ENCODE assay signal across 22 mouse cellular contexts in the genomic region with DNA sequence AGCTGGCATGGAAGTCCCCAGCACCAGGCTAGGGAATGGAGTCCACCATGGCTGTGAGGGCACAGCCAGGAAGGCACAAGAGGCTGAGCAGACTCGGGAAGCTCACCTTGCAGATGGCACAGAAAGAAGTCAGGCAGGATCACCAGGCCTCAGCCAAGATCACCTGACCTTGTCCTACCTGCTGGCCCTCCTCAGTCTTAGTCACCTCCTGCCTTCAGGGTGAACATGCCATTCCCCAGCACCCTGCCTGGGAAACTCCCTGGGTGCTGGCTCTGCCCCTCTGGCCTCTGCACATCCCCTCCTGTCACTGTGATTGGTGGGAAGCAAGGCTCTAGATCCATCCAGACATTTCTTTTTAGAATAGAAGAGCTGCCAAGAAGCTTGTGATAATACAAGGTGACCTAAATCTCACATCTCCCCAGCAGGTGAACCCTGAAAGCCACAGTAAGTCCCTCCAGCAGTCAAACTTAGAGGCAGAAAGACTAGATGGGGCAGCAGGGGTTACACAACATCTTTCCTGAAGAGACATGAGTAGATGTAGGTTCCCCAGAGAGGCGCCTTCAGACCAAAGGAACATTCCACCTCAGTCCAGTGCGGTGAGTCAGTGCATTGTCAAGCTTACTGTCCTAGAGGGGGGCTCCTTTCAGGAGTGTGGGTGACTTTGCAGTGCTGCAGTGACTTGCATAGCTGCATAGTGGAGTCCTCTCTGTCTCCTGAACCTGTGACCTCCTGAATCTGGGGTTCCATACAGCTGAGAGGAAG. TPM values are rescaled to one million over a fixed set of nuclear protein-coding genes. Genes with fewer than 3 reads are reported as not detected.
A peak's percentile ranks its signal among the peaks of the same experiment; 100 is the strongest.
DNase-seq lines count a peak whose midpoint lies in the region; ATAC-seq and TF ChIP-seq lines count a peak whose summit lies in the region.
"Had no signal": no experiment of that assay in that cellular context is flagged by ENCODE, and none has a peak within 500 bp of the region (broad histone marks: within the 10 kb centered on the region; RNA-seq: fewer than 3 reads in every experiment).

No protein-coding gene starts in this region.

- peak; percentile 57 for DNase-seq in 416B (ENCODE audit: low read depth)
- peak; percentile 40 for DNase-seq in NIH3T3 (ENCODE audit: low read depth)
- no peak for DNase-seq in stomach, postnatal 0 days (ENCODE audit: low spot score)
- DNase-seq in forebrain, embryonic 14.5 days (ENCODE audit: low spot score): no peak
- no peak for DNase-seq in lung, postnatal 36 days
- DNase-seq: adrenal gland, postnatal 25 days; cerebellum, adult 2 months; cerebellum, postnatal 36 days; forebrain, postnatal 0 days; heart, postnatal 14 days; kidney, adult 9 months; kidney, postnatal 10 days; liver; lung, adult 2 months; lung, postnatal 10 days; thymus, postnatal 25 days had no signal

- TF ChIP-seq EP300 in stomach, postnatal 0 days (optimal IDR thresholded peaks at IDR 0.05): no peak

- H3K4me1 ChIP-seq in stomach, postnatal 0 days (replicated peaks; ENCODE audit: control insufficient read depth, insufficient read depth): no peaks in the 10 kb centered on the region
- H3K4me1 ChIP-seq in forebrain, embryonic 14.5 days (ENCODE audit: control insufficient read depth, insufficient read depth, low read length): no peaks in the 10 kb centered on the region

- ATAC-seq in granulocyte monocyte progenitor cell, adult 5-6 weeks (replicated peaks; ENCODE audit: poor library complexity, severe bottlenecking): peak; percentile 47
- ATAC-seq in stomach, postnatal 0 days (ENCODE audit: low FRiP score, low TSS enrichment): peak; percentile 76
- ATAC-seq in forebrain, embryonic 14.5 days: no peak
- ATAC-seq: forebrain, postnatal 0 days; hindbrain, embryonic 16.5 days had no signal

- H3K9me3 ChIP-seq in stomach, postnatal 0 days (ENCODE audit: control insufficient read depth, low read length): no peaks in the 10 kb centered on the region
- no peaks in the 10 kb centered on the region for H3K9me3 ChIP-seq in forebrain, embryonic 14.5 days (replicated peaks; ENCODE audit: control insufficient read depth, low read length)
- H3K9me3 ChIP-seq: embryonic facial prominence, embryonic 13.5 days; hindbrain, embryonic 10.5 days; midbrain, embryonic 12.5 days had no signal

- H3K9ac ChIP-seq in stomach, postnatal 0 days (ENCODE audit: low read length): no peak overlapping the region
- no peak overlapping the region for H3K9ac ChIP-seq in forebrain, embryonic 14.5 days (ENCODE audit: low read length)
- H3K9ac ChIP-seq: embryonic facial prominence, embryonic 13.5 days; forebrain, postnatal 0 days; liver, embryonic 14.5 days; midbrain, embryonic 12.5 days had no signal

- no peak overlapping the region for H3K4me3 ChIP-seq in stomach, postnatal 0 days (ENCODE audit: low read depth, low read length)
- H3K4me3 ChIP-seq in forebrain, embryonic 14.5 days (ENCODE audit: low read depth, low read length): no peak overlapping the region
- H3K4me3 ChIP-seq: embryonic facial prominence, embryonic 13.5 days; hindbrain, embryonic 10.5 days; midbrain, embryonic 12.5 days had no signal

- H3K4me2 ChIP-seq in stomach, postnatal 0 days (replicated peaks; ENCODE audit: low read depth): no peak overlapping the region
- H3K4me2 ChIP-seq in forebrain, embryonic 14.5 days (ENCODE audit: low read length): no peak overlapping the region
- H3K4me2 ChIP-seq: embryonic facial prominence, embryonic 13.5 days; midbrain, embryonic 12.5 days had no signal

- H3K27ac ChIP-seq in stomach, postnatal 0 days (replicated peaks): peak overlapping the region; percentile 65
- H3K27ac ChIP-seq in forebrain, embryonic 14.5 days (ENCODE audit: low read depth, low read length): no peak overlapping the region
- H3K27ac ChIP-seq: embryonic facial prominence, embryonic 13.5 days; hindbrain, embryonic 10.5 days; liver, embryonic 14.5 days; midbrain, embryonic 12.5 days had no signal

- no peaks in the 10 kb centered on the region for H3K36me3 ChIP-seq in stomach, postnatal 0 days (ENCODE audit: control insufficient read depth, insufficient read depth, low read length)
- H3K36me3 ChIP-seq in forebrain, embryonic 14.5 days (ENCODE audit: control insufficient read depth, insufficient read depth, low read length): no peaks in the 10 kb centered on the region
- H3K36me3 ChIP-seq: embryonic facial prominence, embryonic 13.5 days; hindbrain, embryonic 10.5 days; midbrain, embryonic 12.5 days had no signal

- no peak for TF ChIP-seq CTCF in stomach, postnatal 0 days (IDR thresholded peaks at IDR 0.05; ENCODE audit: low read depth)

- H3K27me3 ChIP-seq in stomach, postnatal 0 days (ENCODE audit: control insufficient read depth, insufficient read depth, low read length): no peaks in the 10 kb centered on the region
- no peaks in the 10 kb centered on the region for H3K27me3 ChIP-seq in forebrain, embryonic 14.5 days (replicated peaks; ENCODE audit: control insufficient read depth, insufficient read depth, low read length)
- H3K27me3 ChIP-seq: embryonic facial prominence, embryonic 13.5 days had no signal

- WGBS in stomach, postnatal 0 days: 45% methylated on average over 3 of the region's 3 CpGs
- 84% methylated on average over 3 of the region's 3 CpGs for WGBS in forebrain, embryonic 14.5 days

RNA-seq across cellular contexts. Expression of a gene that starts 13.6 kb away (rescaled TPM):
- total RNA-seq in granulocyte monocyte progenitor cell, adult 5-6 weeks (2014; fragmentation: Nextera tagmentation): 29.4 and 31.4 TPM in 2 replicates
- total RNA-seq in granulocyte monocyte progenitor cell, adult 5-6 weeks (2017): 35.4 and 39.8 TPM in 2 replicates
- 15.2 and 16.1 TPM in 2 replicates for polyA plus RNA-seq in stomach, postnatal 0 days (2015; fragmentation: Nextera tagmentation; extraction: Ambion mirVana)
- 23.0 and 30.5 TPM in 2 replicates for polyA plus RNA-seq in forebrain, embryonic 14.5 days (2014; fragmentation: Nextera tagmentation; extraction: Ambion mirVana)

RNA-seq across cellular contexts. Expression of a gene that starts 15.2 kb away (rescaled TPM):
- total RNA-seq in granulocyte monocyte progenitor cell, adult 5-6 weeks (2014; fragmentation: Nextera tagmentation): 8.3 and 13.2 TPM in 2 replicates
- 6.7 and 8.1 TPM in 2 replicates for total RNA-seq in granulocyte monocyte progenitor cell, adult 5-6 weeks (2017)
- polyA plus RNA-seq in stomach, postnatal 0 days (2015; fragmentation: Nextera tagmentation; extraction: Ambion mirVana): 7.8 and 8.9 TPM in 2 replicates
- polyA plus RNA-seq in forebrain, embryonic 14.5 days (2014; fragmentation: Nextera tagmentation; extraction: Ambion mirVana): 6.7 and 7.2 TPM in 2 replicates

Comparison
In these comparisons a context has a peak if more than half of its experiments do, and no peak if none do; other contexts are left out.
1. DNase-seq: peak in 416B (single experiment) and NIH3T3 (single experiment); none in stomach, postnatal 0 days (single experiment), forebrain, embryonic 14.5 days (single experiment) and lung, postnatal 36 days (single experiment).